Mouse (Mus musculus) thymus, adult 2 months (tissue): ENCODE measurements at regions not wholly inside any gene's neighbourhood (a gene's known extent, or its start where the extent isn't known, plus 50 kb on each side); places are given as distances from the start of the nearest gene placed in this dataset.

Experiments used
- CTCF ChIP-seq: fragments of 200-500 bp; IDR thresholded peaks from 2 replicates; pipeline ENCODE4 v1.5.1; 2012; ENCODE audit warnings: mild to moderate bottlenecking, control low read depth, low read length, moderate library complexity, borderline replicate concordance; ENCODE audit not compliant: control insufficient read depth, poor library complexity, insufficient read depth; ENCODE audit errors: extremely low read depth
- POLR2A ChIP-seq: fragments of 200-500 bp; IDR thresholded peaks from 2 replicates; pipeline ENCODE4 v1.6.1; 2012; ENCODE audit warnings: mild to moderate bottlenecking, low read length, control low read depth, moderate library complexity; ENCODE audit not compliant: control insufficient read depth, poor library complexity, insufficient read depth; ENCODE audit errors: extremely low read depth

DNA sequence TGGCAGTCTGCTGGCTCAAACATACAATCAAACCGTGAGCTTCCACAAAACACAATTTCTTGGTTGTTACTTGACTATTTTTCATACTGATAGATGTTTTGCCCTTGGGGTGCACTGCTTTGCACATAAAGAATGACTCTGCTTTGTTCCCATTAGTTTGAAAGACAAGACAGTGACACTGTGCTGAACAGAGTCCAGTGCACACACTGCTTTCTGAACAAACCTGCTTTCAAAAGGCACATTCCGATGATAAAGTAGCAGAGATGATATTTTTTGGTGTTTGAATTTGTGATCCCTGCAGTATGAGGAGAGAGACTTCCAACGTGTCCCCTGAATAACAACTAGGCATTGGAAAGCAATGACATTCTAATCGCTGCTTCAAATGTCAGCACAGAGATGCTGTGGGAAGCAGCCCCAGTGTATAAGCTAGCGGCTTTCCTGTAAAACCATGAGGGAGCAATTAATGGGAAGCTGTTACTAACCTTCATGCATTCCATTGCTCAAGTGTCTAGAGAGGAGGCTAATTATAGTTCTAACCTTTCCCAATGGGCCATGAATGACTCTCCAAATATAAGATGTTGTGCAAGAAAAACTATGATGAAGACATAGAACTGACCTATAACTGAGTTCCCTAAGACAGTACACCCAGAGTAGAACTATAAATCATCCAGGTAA is 673.5 kb upstream of the Map3k7 start:
- TF ChIP-seq CTCF (no peak), POLR2A (no peak)
